8 mouse cellular contexts compared by ENCODE assay signal in the genomic region with DNA sequence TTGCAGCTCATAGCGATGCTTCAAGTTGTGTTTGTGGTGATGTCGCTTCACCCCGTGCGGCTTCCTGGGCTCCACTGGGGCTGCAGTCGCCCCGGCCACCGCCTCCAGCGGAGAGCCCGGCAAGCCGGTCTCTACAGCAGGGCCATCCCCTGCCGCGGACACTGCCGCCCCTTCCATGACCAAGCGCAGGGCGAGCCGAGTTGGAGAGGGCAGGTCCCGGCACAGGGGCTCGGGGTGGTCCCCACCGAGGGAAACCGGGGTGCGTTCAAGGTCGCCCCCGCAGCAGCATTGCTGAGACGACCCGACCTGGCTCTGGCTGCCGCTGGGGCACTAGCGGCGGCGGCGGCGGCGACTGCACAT. TPM values are rescaled to one million over a fixed set of nuclear protein-coding genes. Genes with fewer than 3 reads are reported as not detected.
DNase-seq lines count a peak whose midpoint lies in the region; ATAC-seq and TF ChIP-seq lines count a peak whose summit lies in the region.

No protein-coding gene starts in this region.

- no peaks in the 10 kb centered on the region for H3K9me3 ChIP-seq in kidney, embryonic 16.5 days (ENCODE audit: low read length)
- no peaks in the 10 kb centered on the region for H3K9me3 ChIP-seq in hindbrain, embryonic 16.5 days (ENCODE audit: control insufficient read depth, low read length)
- H3K9me3 ChIP-seq in midbrain, postnatal 0 days (ENCODE audit: low read length), result no peaks in the 10 kb centered on the region

- peak overlapping the region; percentile 98 for H3K27ac ChIP-seq in kidney, embryonic 16.5 days (ENCODE audit: low read length)
- peak overlapping the region; percentile 74 for H3K27ac ChIP-seq in cortical plate, adult 2 months (ENCODE audit: insufficient read depth, low read length)
- peak overlapping the region; percentile 91 for H3K27ac ChIP-seq in hindbrain, embryonic 16.5 days (ENCODE audit: low read depth, low read length)
- peak overlapping the region; percentile 96 for H3K27ac ChIP-seq in midbrain, postnatal 0 days (ENCODE audit: low read depth, low read length)

- no peak for DNase-seq in kidney, adult 18-20 months
- no peak for DNase-seq in midbrain, postnatal 0 days (ENCODE audit: low spot score)
- no peak for DNase-seq in MN1 (ENCODE audit: low spot score)
- DNase-seq in retina, embryonic 14.5 days (ENCODE audit: low spot score), result no peak
- no peak for DNase-seq in thymus, postnatal 4 days

- 0% methylated on average over 32 of the region's 32 CpGs for WGBS in kidney, embryonic 16.5 days
- under 1% methylated on average over 32 of the region's 32 CpGs for WGBS in hindbrain, embryonic 16.5 days
- under 1% methylated on average over 26 of the region's 32 CpGs for WGBS in midbrain, postnatal 0 days

- peak; percentile 58 for ATAC-seq in kidney, embryonic 16.5 days (ENCODE audit: low FRiP score, low TSS enrichment)
- ATAC-seq in hindbrain, embryonic 16.5 days, result peak; percentile 34
- no peak; the same call in 1 of the 2 replicates for ATAC-seq in midbrain, postnatal 0 days (ENCODE audit: low FRiP score)

- H3K4me3 ChIP-seq in kidney, embryonic 16.5 days (ENCODE audit: low read length), result peak overlapping the region; percentile 74
- peak overlapping the region; percentile 96 for H3K4me3 ChIP-seq in cortical plate, adult 2 months (ENCODE audit: insufficient read depth, low read length)
- peak overlapping the region; percentile 85 for H3K4me3 ChIP-seq in hindbrain, embryonic 16.5 days (ENCODE audit: low read length)
- peak overlapping the region; percentile 86 for H3K4me3 ChIP-seq in midbrain, postnatal 0 days (ENCODE audit: low read depth, low read length)

- no peaks in the 10 kb centered on the region for H3K27me3 ChIP-seq in kidney, embryonic 16.5 days (ENCODE audit: insufficient read depth, low read length)
- no peaks in the 10 kb centered on the region for H3K27me3 ChIP-seq in hindbrain, embryonic 16.5 days (replicated peaks; ENCODE audit: control insufficient read depth, insufficient read depth, low read length)
- no peaks in the 10 kb centered on the region for H3K27me3 ChIP-seq in midbrain, postnatal 0 days (ENCODE audit: insufficient read depth, low read length)

- H3K4me1 ChIP-seq in kidney, embryonic 16.5 days (ENCODE audit: insufficient read depth, low read length), result peaks cover 40% of the 10 kb centered on the region
- peaks cover 5% of the 10 kb centered on the region for H3K4me1 ChIP-seq in cortical plate, adult 2 months (ENCODE audit: control insufficient read depth, insufficient read depth, low read length)
- H3K4me1 ChIP-seq in hindbrain, embryonic 16.5 days (ENCODE audit: control insufficient read depth, insufficient read depth, low read depth, low read length), result peaks cover 44% of the 10 kb centered on the region
- peaks cover 9% of the 10 kb centered on the region; the same call in 1 of the 2 replicates for H3K4me1 ChIP-seq in midbrain, postnatal 0 days (ENCODE audit: insufficient read depth, low read length)

- no peak for TF ChIP-seq CTCF in cortical plate, adult 2 months (IDR thresholded peaks at IDR 0.05; ENCODE audit: extremely low read depth, insufficient read depth, low read length)
- TF ChIP-seq CTCF in midbrain, postnatal 0 days (IDR thresholded peaks at IDR 0.05), result no peak

- peak overlapping the region; percentile 78 for H3K4me2 ChIP-seq in kidney, embryonic 16.5 days (replicated peaks; ENCODE audit: low read depth, low read length)
- H3K4me2 ChIP-seq in hindbrain, embryonic 16.5 days (ENCODE audit: low read length), result peak overlapping the region; percentile 94
- H3K4me2 ChIP-seq in midbrain, postnatal 0 days (ENCODE audit: low read depth, low read length, poor library complexity, severe bottlenecking), result peak overlapping the region; percentile 96

- peak overlapping the region; percentile 99 for H3K9ac ChIP-seq in kidney, embryonic 16.5 days (replicated peaks; ENCODE audit: low read length)
- H3K9ac ChIP-seq in hindbrain, embryonic 16.5 days (ENCODE audit: low read depth, low read length), result peak overlapping the region; percentile 95
- H3K9ac ChIP-seq in midbrain, postnatal 0 days (replicated peaks; ENCODE audit: low read length, poor library complexity, severe bottlenecking), result peak overlapping the region; percentile 99

- no peak; the same call in 1 of the 2 replicates for TF ChIP-seq POLR2A in cortical plate, adult 2 months (IDR thresholded peaks at IDR 0.05; ENCODE audit: extremely low read depth, insufficient read depth, low read length)

- H3K36me3 ChIP-seq in kidney, embryonic 16.5 days (ENCODE audit: insufficient read depth, low read length), result no peaks in the 10 kb centered on the region
- no peaks in the 10 kb centered on the region for H3K36me3 ChIP-seq in hindbrain, embryonic 16.5 days (ENCODE audit: control insufficient read depth, insufficient read depth, low read length)
- H3K36me3 ChIP-seq in midbrain, postnatal 0 days (ENCODE audit: insufficient read depth, low read length), result no peaks in the 10 kb centered on the region

RNA-seq across cellular contexts. Expression of a gene that starts 0.2 kb away (rescaled TPM):
- 3.2 and 3.6 TPM in 2 replicates for polyA plus RNA-seq in kidney, embryonic 16.5 days (2015; fragmentation: Nextera tagmentation; extraction: Ambion mirVana)
- 39.2 and 43.7 TPM in 2 replicates for polyA plus RNA-seq in cortical plate, adult 2 months (2012; rRNA removed)
- 4.7 and 5.4 TPM in 2 replicates for polyA plus RNA-seq in hindbrain, embryonic 16.5 days (2015; fragmentation: Nextera tagmentation; extraction: Ambion mirVana)
- total RNA-seq in midbrain, postnatal 0 days (2014; rRNA removed), result 21.1 and 37.9 TPM in 2 replicates
- 2.2 and 2.7 TPM in 2 replicates for polyA plus RNA-seq in midbrain, postnatal 0 days (2015; fragmentation: Nextera tagmentation; extraction: Ambion mirVana)
